Mouse (Mus musculus) megakaryocyte-erythroid progenitor cell, adult 5-6 weeks (primary cell): ENCODE data around the gene Runx3. TPM values are rescaled to one million over a fixed set of nuclear protein-coding genes. Genes with fewer than 3 reads are reported as not detected.
A peak's percentile ranks its signal among the peaks of the same experiment; 100 is the strongest.

Experiments
- ATAC-seq: replicated peaks from 2 replicates; pipeline ENCODE4 v1.8.0; 2016; ENCODE audit warnings: mild to moderate bottlenecking, inconsistent platforms; ENCODE audit not compliant: severe bottlenecking, poor library complexity, low FRiP score, low TSS enrichment
- total RNA-seq, 2 experiments: library from RNA; stranded (forward) in 1 of 2; stranded (reverse) in 1 of 2; fragments of 200-1000, 215-1000 nt in 1 of 2; fragments of >200 nt in 1 of 2; fragmentation: Nextera tagmentation in 1 of 2; gene quantifications; 2 replicates each; pipeline ENCODE4 v1.2.3; 2014 to 2017

The Runx3 gene
- total RNA-seq, 2 experiments from 2014 or later: 6.1 to 61.6 TPM

DNA sequence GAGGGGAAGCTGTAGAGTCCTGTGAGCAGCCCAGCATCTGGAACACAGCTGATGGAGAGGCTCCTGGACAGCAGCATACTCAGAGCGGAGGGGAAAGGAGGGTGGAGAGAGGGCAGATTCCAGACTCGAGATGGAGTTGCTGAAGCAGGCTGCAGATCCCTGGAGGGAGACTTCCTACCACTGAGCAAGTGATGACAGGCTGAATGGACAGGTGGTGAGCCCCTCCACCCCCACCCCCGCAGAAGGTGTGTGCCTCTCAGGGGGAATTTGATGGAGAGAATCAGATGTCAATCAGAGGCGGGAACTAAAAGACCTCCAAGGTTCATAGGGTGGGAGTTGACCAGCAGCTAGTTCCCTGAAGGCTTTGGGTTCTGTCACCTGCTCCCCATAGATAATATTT lies 13.5 kb upstream of the Runx3 start:
- no peak for ATAC-seq

DNA sequence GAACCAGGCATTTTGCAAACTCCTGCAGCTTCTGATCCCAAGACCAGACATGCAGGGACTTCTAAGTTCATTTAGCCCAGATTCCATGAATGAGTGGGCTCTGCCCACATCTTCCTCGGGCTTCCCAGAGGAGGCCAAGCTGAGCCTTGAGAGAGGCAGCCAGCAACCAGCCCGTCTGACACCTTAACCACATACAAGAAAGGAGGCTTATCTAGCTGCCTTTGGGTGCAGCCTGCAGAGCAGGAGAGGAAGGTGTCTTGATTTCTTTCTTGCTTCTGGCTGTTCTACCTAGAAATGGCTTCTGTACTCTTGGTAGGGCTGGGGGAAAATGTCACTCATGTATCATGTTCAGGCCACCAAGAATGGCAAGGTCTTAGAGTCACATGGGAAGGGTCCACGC lies 11.8 kb upstream of the Runx3 start:
- no peak for ATAC-seq

DNA sequence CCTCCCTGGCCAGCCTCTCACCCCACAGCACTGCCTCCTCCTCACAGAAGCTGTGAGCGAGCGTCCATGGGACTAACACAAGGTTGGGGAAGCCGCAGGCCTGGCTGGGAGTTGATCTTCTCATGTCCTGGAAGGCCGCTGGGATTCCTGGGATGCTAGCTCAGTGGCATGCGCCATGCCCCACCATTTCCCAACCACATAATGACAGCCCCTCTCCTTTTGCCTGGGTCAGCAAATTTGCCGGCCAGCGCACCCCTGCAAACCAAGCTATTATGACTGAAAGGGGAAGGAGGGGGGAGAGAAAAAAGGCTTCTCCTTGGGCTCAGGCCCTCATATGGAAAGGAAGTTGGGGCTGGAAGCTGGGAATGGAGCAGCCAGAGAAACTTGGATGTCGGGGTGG lies 6.8 kb upstream of the Runx3 start:
- ATAC-seq: no peak

GRCm38 (mm10) chr4:135114301-135114700 lies 6.2 kb upstream of the Runx3 start:
- ATAC-seq: no peak

- no peak for ATAC-seq
Observed at GRCm38 (mm10) chr4:135115426-135116170, 4.9 kb upstream of the Runx3 start.

- no peak for ATAC-seq
Observed at GRCm38 (mm10) chr4:135116391-135116790, 4.1 kb upstream of the Runx3 start.

DNA sequence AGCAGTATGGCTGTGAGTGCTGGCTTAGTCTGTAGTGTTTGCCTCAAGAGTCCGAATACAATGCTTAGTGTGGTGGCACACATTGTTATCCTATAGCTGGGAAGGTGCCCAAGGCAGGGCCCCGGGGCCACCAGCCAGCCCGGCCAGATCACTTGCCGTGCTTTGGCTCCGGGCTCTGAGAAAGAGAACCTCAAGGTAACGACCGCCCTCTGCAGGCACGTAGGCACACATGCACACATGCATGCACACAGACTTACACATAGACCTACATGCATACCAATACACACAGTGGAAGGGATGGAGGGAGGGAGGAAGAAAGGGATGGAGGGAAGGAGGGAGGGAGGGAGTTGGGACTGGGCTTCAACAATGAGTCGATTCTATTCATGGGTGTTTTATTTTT lies 2.6 kb upstream of the Runx3 start:
- ATAC-seq: no peak

DNA sequence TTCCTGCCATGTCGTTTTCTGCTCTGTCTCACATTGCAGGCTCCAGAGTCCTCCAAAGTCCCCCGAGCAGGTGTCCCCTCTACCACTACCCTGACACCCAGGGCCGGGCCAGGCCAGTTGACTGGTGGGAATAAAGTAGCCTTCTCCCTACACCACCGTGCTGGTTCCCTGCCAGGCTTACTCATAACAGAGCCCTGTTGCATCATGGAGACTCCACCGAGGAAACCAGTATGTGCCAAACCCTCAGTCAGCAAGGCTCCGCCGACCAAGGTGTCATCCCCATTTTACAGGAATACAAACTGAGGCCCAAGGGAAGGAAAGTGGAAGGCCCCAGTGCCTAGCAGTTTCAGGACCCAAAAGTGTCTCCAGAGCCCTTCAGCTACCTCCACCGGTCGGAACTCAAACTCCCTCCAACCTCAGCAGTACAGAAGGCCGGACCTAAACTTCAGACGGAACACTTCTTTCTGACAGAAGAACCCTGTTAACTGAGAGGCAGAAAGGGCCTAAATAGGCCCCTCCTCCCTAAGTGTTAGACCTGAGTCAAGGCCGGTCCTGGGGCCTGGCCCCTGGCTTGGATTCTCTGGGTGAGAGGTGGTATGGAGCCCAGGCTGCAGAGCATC lies 1.5 kb upstream of the Runx3 start:
- no peak for ATAC-seq

GRCm38 (mm10) chr4:135123721-135124120 lies 3.3 kb downstream of the Runx3 start:
- ATAC-seq: no peak

GRCm38 (mm10) chr4:135124732-135125131 lies 4.3 kb downstream of the Runx3 start:
- no peak for ATAC-seq

GRCm38 (mm10) chr4:135125152-135125551 lies 4.7 kb downstream of the Runx3 start:
- no peak for ATAC-seq

DNA sequence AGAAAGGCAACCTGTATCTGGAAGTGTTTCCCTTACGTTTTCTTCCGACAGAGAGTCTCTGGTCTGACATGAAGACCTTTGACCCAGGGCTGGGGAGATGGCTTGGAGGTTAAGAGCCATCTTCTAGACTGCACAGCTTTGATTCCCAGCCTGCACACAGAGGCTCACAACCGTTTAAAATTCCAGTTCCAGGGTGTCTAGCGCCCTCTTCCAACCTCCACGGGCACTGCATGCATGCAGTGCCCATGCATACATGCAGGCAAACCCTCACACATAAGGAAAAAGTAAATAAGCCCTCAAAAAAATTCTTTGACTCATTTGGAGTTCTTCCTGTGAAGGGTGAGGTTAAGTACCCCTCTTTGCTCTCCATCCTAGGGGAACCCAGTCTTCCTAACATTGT lies 5.9 kb downstream of the Runx3 start:
- no peak for ATAC-seq

DNA sequence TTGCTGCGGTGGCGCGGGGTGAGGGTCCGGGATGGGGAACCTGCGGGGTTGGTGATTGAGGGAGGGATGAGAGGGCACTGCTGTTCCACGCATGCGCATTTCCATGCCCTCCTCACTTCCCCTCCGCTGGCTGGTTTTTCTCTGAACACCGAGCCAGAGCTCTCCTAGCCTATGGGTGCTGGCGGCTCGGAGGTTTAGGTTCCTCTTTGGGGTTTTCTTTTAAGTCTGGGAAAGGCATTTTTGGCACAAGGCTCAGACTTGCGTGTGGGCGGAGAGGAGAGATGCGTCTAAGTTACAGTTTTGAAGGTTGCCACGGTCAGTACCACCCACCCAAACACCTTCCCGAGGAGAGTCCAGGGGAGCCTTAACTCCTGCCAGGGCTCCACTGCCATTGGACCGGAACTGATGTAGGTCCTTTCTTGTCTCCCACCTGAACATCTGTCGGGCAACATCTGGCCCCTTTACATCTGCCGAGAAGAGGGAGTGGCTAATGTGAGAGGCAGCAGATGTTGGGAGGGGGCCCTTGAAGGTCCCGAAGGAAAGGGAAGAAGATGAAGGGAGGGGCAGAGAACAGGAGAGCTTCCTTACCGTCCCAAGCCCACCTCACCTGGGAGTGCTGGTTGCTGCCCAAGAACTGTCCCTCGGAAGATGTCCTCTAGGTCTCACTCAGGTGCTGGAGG lies 8.5 kb downstream of the Runx3 start:
- ATAC-seq: 0 out of 2 replicates have a peak, but pooled peaks have one; percentile 25

DNA sequence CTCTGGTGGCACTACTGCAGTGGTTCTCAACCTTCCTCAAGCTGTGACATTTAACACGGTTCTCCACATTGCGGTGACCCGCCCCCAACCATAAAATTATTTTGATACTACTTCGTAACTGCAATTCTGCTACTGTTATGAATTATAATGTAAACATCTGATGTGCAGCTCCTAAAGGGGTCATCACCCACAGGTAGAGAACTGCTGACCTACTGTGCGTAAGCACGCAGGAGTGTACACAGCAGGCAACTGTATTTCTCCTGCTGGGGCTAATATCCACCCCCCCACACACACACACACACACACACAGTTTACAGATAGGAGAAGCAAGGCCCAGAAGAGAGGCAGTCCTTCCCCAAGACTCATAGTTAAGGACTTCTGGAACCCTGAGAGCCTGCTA lies 9.7 kb downstream of the Runx3 start:
- ATAC-seq: no peak

GRCm38 (mm10) chr4:135131145-135131544 lies 10.7 kb downstream of the Runx3 start:
- ATAC-seq: no peak

- ATAC-seq: no peak
Observed at GRCm38 (mm10) chr4:135132797-135133196, 12.3 kb downstream of the Runx3 start.

- ATAC-seq: no peak
Observed at GRCm38 (mm10) chr4:135133711-135134110, 13.3 kb downstream of the Runx3 start.

GRCm38 (mm10) chr4:135135331-135135730 lies 14.9 kb downstream of the Runx3 start:
- ATAC-seq: no peak

DNA sequence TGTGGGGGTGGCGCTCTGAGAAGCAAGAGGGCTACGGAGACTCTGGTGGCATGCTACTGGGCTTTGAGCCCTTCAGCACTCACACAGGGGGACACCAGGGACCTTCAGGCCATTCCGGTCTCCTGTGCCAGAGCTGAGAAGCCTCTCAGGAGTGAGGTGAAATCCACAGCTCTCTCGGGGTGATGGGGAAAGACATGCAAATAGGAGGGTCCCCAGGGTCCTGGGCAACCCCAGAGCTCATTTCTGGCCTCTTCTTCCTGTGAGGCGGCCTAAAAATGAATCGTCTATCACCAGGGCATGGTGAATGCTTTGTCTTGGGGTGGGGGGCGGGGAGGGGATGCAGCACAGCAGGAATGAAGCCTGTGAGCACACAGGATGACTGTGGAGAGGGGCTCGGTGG lies 15.8 kb downstream of the Runx3 start:
- ATAC-seq: no peak

DNA sequence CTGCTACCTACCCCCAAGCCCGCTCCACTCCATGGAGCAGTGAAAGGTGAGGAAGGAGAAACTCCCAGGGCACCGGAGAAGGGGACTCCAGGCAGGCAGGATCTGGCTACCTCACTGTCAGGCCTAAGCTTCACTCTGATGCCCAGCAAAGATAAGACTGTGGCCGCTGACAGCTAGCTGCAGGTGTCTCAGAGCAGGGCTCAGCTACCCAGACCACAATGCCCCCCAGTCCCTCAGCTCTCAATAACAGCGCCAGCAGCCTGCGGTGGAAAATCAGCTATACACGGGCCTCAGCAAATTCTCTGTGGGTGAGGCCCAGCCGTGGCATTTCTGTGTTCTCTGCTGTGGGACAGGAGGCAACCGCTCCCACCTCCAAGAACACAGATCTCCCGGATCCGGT lies 16.2 kb downstream of the Runx3 start:
- ATAC-seq: no peak
